Mouse (Mus musculus) heart, embryonic 16.5 days (tissue): Measurements from ENCODE around the gene Uhrf1. TPM values are rescaled to one million over a fixed set of nuclear protein-coding genes. Genes with fewer than 3 reads are reported as not detected.

Experiments used
- ATAC-seq: fragments of 200-750 bp; cut with Nextera tagmentation; replicated peaks from 2 replicates; pipeline ENCODE4 v1.8.0; 2017; ENCODE audit warnings: moderate number of reproducible peaks; ENCODE audit not compliant: insufficient read depth, low FRiP score; ENCODE audit errors: extremely low read depth
- H3K27ac ChIP-seq: fragments of 300-500 bp; sonication (generic); 2 replicates; pipeline ENCODE4 v1.5.1; 2014; ENCODE audit warnings: mild to moderate bottlenecking, low read length, control low read depth, moderate library complexity
- H3K27me3 ChIP-seq: fragments of 300-500 bp; sonication (generic); 2 replicates; pipeline ENCODE4 v1.6.1; 2014; ENCODE audit warnings: low read length, mixed read lengths; ENCODE audit not compliant: control insufficient read depth, insufficient read depth
- H3K36me3 ChIP-seq: fragments of 300-500 bp; sonication (generic); 2 replicates; pipeline ENCODE4 v1.6.1; 2014; ENCODE audit not compliant: control insufficient read depth, insufficient read depth
- H3K4me1 ChIP-seq: fragments of 300-500 bp; sonication (generic); 2 replicates; pipeline ENCODE4 v1.6.1; 2014; ENCODE audit warnings: low read length, mixed read lengths; ENCODE audit not compliant: control insufficient read depth, insufficient read depth
- H3K4me2 ChIP-seq: fragments of 300-500 bp; sonication (generic); 2 replicates; pipeline ENCODE4 v1.6.1; 2014; ENCODE audit warnings: low read depth, mild to moderate bottlenecking, control low read depth, low read length
- H3K4me3 ChIP-seq: fragments of 300-500 bp; sonication (generic); 2 replicates; pipeline ENCODE4 v1.5.1; 2014; ENCODE audit warnings: mild to moderate bottlenecking, control low read depth, low read length
- H3K9ac ChIP-seq: fragments of 300-500 bp; sonication (generic); 2 replicates; pipeline ENCODE4 v1.6.1; 2014; ENCODE audit warnings: low read length, control low read depth
- H3K9me3 ChIP-seq: fragments of 300-500 bp; sonication (generic); replicated peaks from 2 replicates; pipeline ENCODE4 v1.6.1; 2016; ENCODE audit warnings: low read length; ENCODE audit not compliant: control insufficient read depth
- WGBS: fragments of 180-500 bp; shearing (Covaris S2); extraction: QIAGEN DNeasy Blood & Tissue Kit; methylation state at CpG from one replicate; pipeline ENCODE4 v1.1.7; 2014; 5-methylcytosine and 5-hydroxymethylcytosine counted together
- polyA plus RNA-seq: library from polyadenylated mRNA; unstranded; fragments of >200 nt; fragmentation: Nextera tagmentation; extraction: Ambion mirVana; gene quantifications from 2 replicates; pipeline ENCODE4 v1.2.1, GENCODE M21; 2015

Uhrf1 gene
- polyA plus RNA-seq, 1 experiment from 2014 or later: 94.0 TPM

- H3K27ac ChIP-seq: peak overlapping the region; percentile 95
- peak overlapping the region; percentile 90 for H3K4me2 ChIP-seq
- WGBS: 3% methylated on average over 17 of the region's 17 CpGs
- peaks cover 9% of the 10 kb centered on the region for H3K36me3 ChIP-seq
- peak overlapping the region; percentile 57 for H3K4me3 ChIP-seq
- peak; percentile 87 for ATAC-seq
- H3K9me3 ChIP-seq: no peaks in the 10 kb centered on the region
- H3K9ac ChIP-seq: peak overlapping the region; percentile 86
- peaks cover 26% of the 10 kb centered on the region for H3K4me1 ChIP-seq
- no peaks in the 10 kb centered on the region for H3K27me3 ChIP-seq
These were observed 12.5 kb upstream of the Uhrf1 start for GRCm38 (mm10) chr17:56290388-56291170.

- ATAC-seq: peak; percentile 75
- Histone ChIP-seq H3K36me3 (peaks cover 3% of the 10 kb centered on the region; the same call in 1 of the 2 replicates), H3K4me2 (peak overlapping the region; percentile 90), H3K4me1 (peaks cover 26% of the 10 kb centered on the region), H3K27ac (peak overlapping the region; percentile 95), H3K4me3 (peak overlapping the region; percentile 57), H3K9me3 (no peaks in the 10 kb centered on the region), H3K27me3 (no peaks in the 10 kb centered on the region), H3K9ac (peak overlapping the region; percentile 75)
- 1% methylated on average over 16 of the region's 16 CpGs for WGBS
These were observed 12.0 kb upstream of the Uhrf1 start for GRCm38 (mm10) chr17:56291171-56291511.

- no peaks in the 10 kb centered on the region for H3K27me3 ChIP-seq
- H3K4me1 ChIP-seq: peaks cover 26% of the 10 kb centered on the region
- WGBS: 76% methylated on average over 7 of the region's 7 CpGs
- peak overlapping the region; percentile 95 for H3K27ac ChIP-seq
- H3K4me2 ChIP-seq: no peak overlapping the region; the same call in 1 of the 2 replicates
- peak overlapping the region; percentile 75 for H3K9ac ChIP-seq
- H3K4me3 ChIP-seq: no peak overlapping the region
- ATAC-seq: no peak
- no peaks in the 10 kb centered on the region for H3K9me3 ChIP-seq
- H3K36me3 ChIP-seq: no peaks in the 10 kb centered on the region
These were observed 11.2 kb upstream of the Uhrf1 start for GRCm38 (mm10) chr17:56291826-56292475.

GRCm38 (mm10) chr17:56292531-56293222, 10.4 kb upstream of the Uhrf1 start, which contains the start of gene Plin3:
Gene Plin3, minus strand, starts transcription at chr17:56292873.
- Histone ChIP-seq H3K4me2 (no peak within 1 kb of the TSS; the same call in 1 of the 2 replicates), H3K36me3 (no peaks in the 10 kb centered on the region)
- no peak for ATAC-seq

GRCm38 (mm10) chr17:56293291-56293690, 9.8 kb upstream of the Uhrf1 start:
- H3K4me3 ChIP-seq: no peak overlapping the region
- ATAC-seq: no peak
- peaks cover 18% of the 10 kb centered on the region for H3K4me1 ChIP-seq
- no peaks in the 10 kb centered on the region for H3K36me3 ChIP-seq
- H3K4me2 ChIP-seq: no peak overlapping the region
- peak overlapping the region; percentile 48; the same call in 1 of the 2 replicates for H3K27ac ChIP-seq
- H3K27me3 ChIP-seq: no peaks in the 10 kb centered on the region
- 74% methylated on average over 1 of the region's 1 CpGs for WGBS
- H3K9me3 ChIP-seq: no peaks in the 10 kb centered on the region
- no peak overlapping the region for H3K9ac ChIP-seq

More at GRCm38 (mm10) chr17:56292531-56293222, 10.4 kb upstream of the Uhrf1 start, which contains the start of gene Plin3:
- Histone ChIP-seq H3K27ac (peak within 1 kb of the TSS; percentile 95), H3K4me3 (no peak within 1 kb of the TSS; the same call in 1 of the 2 replicates), H3K4me1 (peaks cover 24% of the 10 kb centered on the region), H3K9me3 (no peaks in the 10 kb centered on the region), H3K27me3 (no peaks in the 10 kb centered on the region), H3K9ac (no peak within 1 kb of the TSS; the same call in 1 of the 2 replicates)
- 83% methylated on average over 4 of the region's 4 CpGs for WGBS

- Histone ChIP-seq H3K4me3 (no peak overlapping the region), H3K9ac (no peak overlapping the region), H3K9me3 (no peaks in the 10 kb centered on the region), H3K4me2 (no peak overlapping the region), H3K27ac (peak overlapping the region; percentile 48; the same call in 1 of the 2 replicates), H3K27me3 (no peaks in the 10 kb centered on the region), H3K4me1 (peaks cover 8% of the 10 kb centered on the region), H3K36me3 (no peaks in the 10 kb centered on the region)
- 87% methylated on average over 19 of the region's 19 CpGs for WGBS
- no peak for ATAC-seq
These were observed 8.9 kb upstream of the Uhrf1 start for GRCm38 (mm10) chr17:56294241-56294640.

- H3K27me3 ChIP-seq: no peaks in the 10 kb centered on the region
- no peaks in the 10 kb centered on the region for H3K9me3 ChIP-seq
- no peak overlapping the region for H3K9ac ChIP-seq
- H3K27ac ChIP-seq: no peak overlapping the region
- 33% methylated on average over 1 of the region's 1 CpGs for WGBS
- H3K4me1 ChIP-seq: peaks cover 4% of the 10 kb centered on the region
- no peak for ATAC-seq
- H3K4me3 ChIP-seq: no peak overlapping the region
- H3K4me2 ChIP-seq: no peak overlapping the region
- H3K36me3 ChIP-seq: no peaks in the 10 kb centered on the region
These were observed 6.9 kb upstream of the Uhrf1 start for GRCm38 (mm10) chr17:56296201-56296600.

GRCm38 (mm10) chr17:56298238-56298637, 4.9 kb upstream of the Uhrf1 start:
- no peak overlapping the region for H3K4me2 ChIP-seq
- WGBS: 92% methylated on average over 1 of the region's 1 CpGs
- H3K36me3 ChIP-seq: no peaks in the 10 kb centered on the region

More at GRCm38 (mm10) chr17:56298238-56298637, 4.9 kb upstream of the Uhrf1 start:
- H3K4me1 ChIP-seq: peaks cover 9% of the 10 kb centered on the region
- no peak overlapping the region for H3K9ac ChIP-seq
- H3K9me3 ChIP-seq: no peaks in the 10 kb centered on the region
- no peak overlapping the region for H3K27ac ChIP-seq
- no peaks in the 10 kb centered on the region for H3K27me3 ChIP-seq
- no peak for ATAC-seq
- no peak overlapping the region for H3K4me3 ChIP-seq
